Mouse (Mus musculus) liver, adult 2 months (tissue): Measurements from ENCODE around the gene Tle6. TPM values are rescaled to one million over a fixed set of nuclear protein-coding genes. Genes with fewer than 3 reads are reported as not detected.
A peak's percentile ranks its signal among the peaks of the same experiment; 100 is the strongest.

Experiments
- DNase-seq: peaks from one replicate; pipeline ENCODE4 v3.0.0-alpha.2; 2011; ENCODE audit warnings: low read depth, low spot score; ENCODE audit errors: extremely low read depth
- H3K27ac ChIP-seq: fragments of 200-500 bp; replicated peaks from 2 replicates; pipeline ENCODE4 v1.5.1; 2012; ENCODE audit warnings: low read depth, mild to moderate bottlenecking, control low read depth, inconsistent platforms, low read length; ENCODE audit not compliant: insufficient read depth
- H3K27me3 ChIP-seq: fragments of 200-500 bp; 2 replicates; pipeline ENCODE4 v1.6.1; 2012; ENCODE audit warnings: mild to moderate bottlenecking, moderate library complexity, low read length, inconsistent platforms; ENCODE audit not compliant: control insufficient read depth, insufficient read depth
- H3K36me3 ChIP-seq: fragments of 200-500 bp; 2 replicates; pipeline ENCODE4 v1.6.1; 2012; ENCODE audit warnings: low read length, inconsistent platforms; ENCODE audit not compliant: control insufficient read depth, insufficient read depth
- H3K4me1 ChIP-seq: fragments of 200-500 bp; 2 replicates; pipeline ENCODE4 v1.6.1; 2011; ENCODE audit warnings: low read length; ENCODE audit not compliant: control insufficient read depth, insufficient read depth
- H3K4me3 ChIP-seq: fragments of 200-500 bp; 2 replicates; pipeline ENCODE4 v1.5.1; 2011; ENCODE audit warnings: low read depth, mild to moderate bottlenecking, control low read depth, low read length, moderate library complexity; ENCODE audit not compliant: insufficient read depth
- H3K79me2 ChIP-seq: fragments of 200-500 bp; 2 replicates; pipeline ENCODE4 v1.6.1; 2012; ENCODE audit warnings: inconsistent platforms, mild to moderate bottlenecking, low read length, moderate library complexity; ENCODE audit not compliant: control insufficient read depth, insufficient read depth
- H3K9ac ChIP-seq: fragments of 200-500 bp; 2 replicates; pipeline ENCODE4 v1.6.1; 2012; ENCODE audit warnings: low read depth, mild to moderate bottlenecking, control low read depth, inconsistent platforms, low read length
- CTCF ChIP-seq: fragments of 200-500 bp; IDR thresholded peaks from 2 replicates; pipeline ENCODE4 v1.5.1; 2011; ENCODE audit warnings: low read depth, low read length, control low read depth
- POLR2A ChIP-seq: fragments of 200-500 bp; IDR thresholded peaks from 2 replicates; pipeline ENCODE4 v1.6.1; 2011; ENCODE audit warnings: low read length, control low read depth; ENCODE audit not compliant: insufficient read depth; ENCODE audit errors: extremely low read depth
- WGBS: fragments of 180-500 bp; shearing (Covaris S2); methylation state at CpG from one replicate; pipeline ENCODE4 v1.1.7; 2018; 5-methylcytosine and 5-hydroxymethylcytosine counted together
- polyA plus RNA-seq: library from polyadenylated mRNA; depleted of rRNA; stranded (reverse); fragments of >200 nt; gene quantifications from 2 replicates; pipeline ENCODE4 v1.2.3, GENCODE M21; 2012
- total RNA-seq: library from RNA; depleted of rRNA; stranded (reverse); fragments of >200 nt; gene quantifications from 2 replicates; pipeline ENCODE4 v1.2.3, GENCODE M21; 2014

The Tle6 gene
- total and polyA plus RNA-seq, 2 experiments: 1.6 to 3.5 TPM

DNA sequence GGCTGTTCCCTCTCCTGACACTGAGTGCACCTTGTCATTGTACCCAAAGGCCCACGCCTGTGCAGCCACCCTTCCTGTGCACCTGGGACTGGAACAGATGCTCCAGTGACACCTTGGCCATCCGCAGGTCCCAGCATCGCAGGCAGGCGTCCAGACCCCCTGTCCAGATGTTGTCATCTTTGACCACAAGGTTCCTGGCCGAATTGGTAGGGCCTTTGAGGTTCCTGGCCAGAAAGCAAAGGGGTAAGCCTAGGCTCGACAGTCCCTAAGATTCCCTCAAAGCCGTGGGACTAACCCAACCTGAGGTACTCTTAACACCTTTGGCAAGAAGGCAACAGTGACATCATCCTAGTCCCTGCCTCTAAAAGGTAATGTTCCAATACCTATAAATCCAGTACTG, 8.2 kb downstream of the Tle6 start:
- Histone ChIP-seq H3K4me1 (no peaks in the 10 kb centered on the region), H3K36me3 (peaks cover 2% of the 10 kb centered on the region; the same call in 1 of the 2 replicates), H3K27ac (no peak overlapping the region), H3K9ac (no peak overlapping the region), H3K4me3 (no peak overlapping the region), H3K27me3 (no peaks in the 10 kb centered on the region), H3K79me2 (no peaks in the 10 kb centered on the region)
- no peak for DNase-seq
- TF ChIP-seq POLR2A: no peak
- no peak for TF ChIP-seq CTCF
- 81% methylated on average over 7 of the region's 7 CpGs for WGBS

DNA sequence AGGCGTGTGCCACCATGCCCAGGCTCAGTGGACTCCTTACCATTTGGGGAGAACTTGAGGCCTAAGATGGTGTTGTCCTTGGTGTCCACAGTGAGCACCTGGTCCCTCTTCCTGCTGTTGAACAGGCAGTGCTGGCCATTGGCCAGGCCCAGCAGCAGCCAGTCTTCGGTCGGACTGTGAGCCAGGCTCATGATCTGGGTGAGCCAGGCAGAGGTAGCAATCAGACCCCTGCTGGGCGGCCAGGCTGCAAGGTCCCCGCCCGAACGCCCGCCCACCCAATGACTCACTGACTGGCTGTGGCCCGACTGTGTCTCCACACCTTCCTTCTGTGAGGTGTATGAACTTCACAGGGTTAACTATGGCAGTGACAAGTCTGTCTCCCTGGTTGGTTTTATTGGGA, 9.0 kb downstream of the Tle6 start:
- TF ChIP-seq CTCF: no peak
- TF ChIP-seq POLR2A: no peak
- Histone ChIP-seq H3K79me2 (no peaks in the 10 kb centered on the region), H3K36me3 (peaks cover 2% of the 10 kb centered on the region; the same call in 1 of the 2 replicates), H3K4me3 (no peak overlapping the region), H3K27me3 (no peaks in the 10 kb centered on the region), H3K9ac (no peak overlapping the region), H3K4me1 (no peaks in the 10 kb centered on the region), H3K27ac (no peak overlapping the region)
- 81% methylated on average over 9 of the region's 9 CpGs for WGBS
- no peak for DNase-seq

DNA sequence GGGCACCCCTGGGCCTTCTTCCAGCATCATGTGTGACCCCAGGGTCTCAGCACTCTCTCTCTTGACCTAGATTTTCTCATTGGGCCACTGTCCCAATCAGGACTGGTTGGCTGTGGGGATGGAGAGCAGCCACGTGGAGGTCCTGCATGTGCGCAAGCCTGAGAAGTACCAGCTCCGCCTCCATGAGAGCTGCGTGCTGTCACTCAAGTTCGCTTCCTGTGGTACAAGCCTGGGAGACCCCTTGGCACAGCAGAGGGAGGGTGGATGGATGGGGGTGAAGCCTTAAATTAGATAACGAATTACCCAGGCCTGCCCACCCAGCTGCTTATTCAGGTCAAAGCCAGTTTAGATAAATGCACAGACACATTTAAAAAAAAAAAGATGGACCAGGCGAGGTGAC, 12.1 kb downstream of the Tle6 start:
- no peaks in the 10 kb centered on the region for H3K27me3 ChIP-seq
- no peaks in the 10 kb centered on the region for H3K79me2 ChIP-seq
- no peak overlapping the region for H3K4me3 ChIP-seq
- DNase-seq: no peak
- no peaks in the 10 kb centered on the region for H3K4me1 ChIP-seq
- H3K27ac ChIP-seq: no peak overlapping the region
- no peak for TF ChIP-seq CTCF
- no peak for TF ChIP-seq POLR2A
- 92% methylated on average over 7 of the region's 7 CpGs for WGBS
- H3K9ac ChIP-seq: no peak overlapping the region
- H3K36me3 ChIP-seq: peaks cover 2% of the 10 kb centered on the region; the same call in 1 of the 2 replicates

DNA sequence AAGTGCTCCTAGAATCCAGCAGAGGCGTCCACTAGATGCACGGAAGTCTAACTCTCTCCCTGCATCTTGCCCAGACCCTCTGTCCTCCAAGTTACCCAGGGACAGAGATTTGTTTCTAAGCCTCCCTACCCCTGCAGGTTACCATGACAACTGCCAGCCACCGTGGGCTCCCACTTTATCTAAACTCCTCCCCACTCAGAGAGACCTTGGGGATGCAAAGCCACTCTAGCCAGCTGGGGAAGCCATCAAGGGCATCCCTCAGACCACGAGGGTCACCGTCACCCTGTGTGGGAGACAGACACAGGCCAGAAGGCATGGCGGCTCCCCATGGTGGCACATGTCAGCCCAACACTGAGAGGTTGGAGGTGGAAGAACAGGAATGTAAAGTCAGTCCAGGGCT, 17.5 kb downstream of the Tle6 start:
- H3K4me3 ChIP-seq: no peak overlapping the region
- DNase-seq: no peak
- WGBS: 81% methylated on average over 6 of the region's 6 CpGs
- no peaks in the 10 kb centered on the region for H3K27me3 ChIP-seq
- H3K79me2 ChIP-seq: no peaks in the 10 kb centered on the region
- H3K27ac ChIP-seq: no peak overlapping the region
- no peak overlapping the region for H3K9ac ChIP-seq
- H3K4me1 ChIP-seq: no peaks in the 10 kb centered on the region
- peaks cover 2% of the 10 kb centered on the region; the same call in 1 of the 2 replicates for H3K36me3 ChIP-seq
- TF ChIP-seq POLR2A (no peak), CTCF (no peak)

DNA sequence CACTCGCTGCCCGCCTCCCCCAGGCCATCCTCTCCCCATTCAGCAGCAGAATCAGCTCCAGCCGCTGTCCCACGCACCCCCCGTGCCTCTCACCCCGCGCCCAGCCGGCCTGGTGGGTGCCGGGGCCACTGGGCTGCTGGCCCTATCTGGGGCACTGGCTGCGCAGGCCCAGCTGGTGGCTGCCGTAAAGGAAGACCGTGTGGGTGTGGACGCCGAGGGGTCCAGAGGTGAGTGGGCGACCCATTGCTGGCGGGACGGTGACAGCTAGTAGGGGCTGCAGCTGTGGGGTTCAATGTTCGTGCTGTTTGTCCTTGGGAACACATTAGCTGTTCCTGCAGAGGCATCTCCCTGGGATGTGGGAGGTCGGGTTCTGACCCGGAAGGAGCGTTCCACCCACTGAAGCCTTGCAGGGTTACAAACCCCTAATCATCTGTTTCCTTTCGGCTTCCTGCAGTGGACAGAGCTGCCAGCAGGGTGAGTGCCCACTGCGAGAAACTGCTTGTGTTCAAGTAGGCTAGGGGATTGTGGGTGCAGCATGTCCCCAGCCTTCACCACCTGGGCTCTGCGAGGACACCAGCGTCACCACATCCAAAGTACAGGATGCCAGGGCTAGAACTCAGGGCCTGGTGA, 20.3 kb downstream of the Tle6 start:
- H3K4me1 ChIP-seq: peaks cover 6% of the 10 kb centered on the region; the same call in 1 of the 2 replicates
- no peak overlapping the region for H3K4me3 ChIP-seq
- TF ChIP-seq CTCF (peak; percentile 37), POLR2A (no peak)
- H3K79me2 ChIP-seq: no peaks in the 10 kb centered on the region
- no peak overlapping the region for H3K27ac ChIP-seq
- 78% methylated on average over 24 of the region's 25 CpGs for WGBS
- no peaks in the 10 kb centered on the region; the same call in 1 of the 2 replicates for H3K36me3 ChIP-seq
- DNase-seq: no peak
- no peaks in the 10 kb centered on the region for H3K27me3 ChIP-seq
- H3K9ac ChIP-seq: peak overlapping the region; percentile 8; the same call in 1 of the 2 replicates

DNA sequence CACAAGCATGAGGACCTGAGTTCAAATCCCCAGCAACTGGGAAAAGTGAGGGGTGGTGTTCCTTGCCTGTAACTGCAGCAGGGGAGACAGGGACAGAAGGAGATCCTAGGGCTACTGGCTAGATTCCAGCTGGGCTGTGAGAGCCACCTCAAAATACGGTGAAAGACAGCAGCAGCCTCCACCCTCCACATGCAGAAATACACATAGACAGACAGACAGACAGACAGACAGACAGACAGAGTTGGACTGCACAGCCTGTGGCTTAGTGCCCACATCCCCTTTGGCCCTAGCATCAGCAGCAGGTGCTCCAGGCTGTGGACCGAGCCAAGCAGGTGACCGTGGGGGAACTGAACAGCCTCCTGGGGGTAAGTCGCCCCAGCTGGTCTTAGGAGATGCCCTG, 20.9 kb downstream of the Tle6 start:
- DNase-seq: no peak
- Histone ChIP-seq H3K27ac (no peak overlapping the region), H3K79me2 (no peaks in the 10 kb centered on the region), H3K4me1 (peaks cover 8% of the 10 kb centered on the region; the same call in 1 of the 2 replicates), H3K4me3 (no peak overlapping the region), H3K9ac (no peak overlapping the region), H3K27me3 (no peaks in the 10 kb centered on the region), H3K36me3 (no peaks in the 10 kb centered on the region)
- TF ChIP-seq POLR2A: no peak
- no peak for TF ChIP-seq CTCF
- WGBS: 87% methylated on average over 4 of the region's 4 CpGs
